Mouse (Mus musculus) layer of hippocampus, postnatal 36 days (tissue): ENCODE measurements around the gene Skap1. TPM values are rescaled to one million over a fixed set of nuclear protein-coding genes. Genes with fewer than 3 reads are reported as not detected.
"Not testable (repeated sequence)": the region's sequence is repeated elsewhere in the genome, so short reads cannot be mapped to it uniquely, and the experiment has no call there.

Source experiments
- DNase-seq, 2 experiments: peaks; one replicate each; pipeline ENCODE4 v3.0.0; 2022
- total RNA-seq, 2 experiments: library from RNA; stranded (reverse); gene quantifications; 2 replicates each; pipeline ENCODE4 v1.2.3; 2021

Gene Skap1
- total RNA-seq, 2 experiments from 2014 or later, result 0.60 to 1.0 TPM

GRCm38 (mm10) chr11:96758402-96758801 lies 294.0 kb downstream of the Skap1 start:
- no peak for DNase-seq

GRCm38 (mm10) chr11:96760042-96760441 lies 295.6 kb downstream of the Skap1 start:
- no peak for DNase-seq

GRCm38 (mm10) chr11:96761984-96762383 lies 297.6 kb downstream of the Skap1 start:
- no peak for DNase-seq

- no peak for DNase-seq
These were observed 298.5 kb downstream of the Skap1 start for GRCm38 (mm10) chr11:96762742-96763470.

- DNase-seq, result no peak
These were observed 300.3 kb downstream of the Skap1 start for GRCm38 (mm10) chr11:96764511-96765350.

GRCm38 (mm10) chr11:96765645-96766044 lies 301.3 kb downstream of the Skap1 start:
- DNase-seq, result no peak

GRCm38 (mm10) chr11:96766555-96766954 lies 302.2 kb downstream of the Skap1 start:
- DNase-seq, result no peak

- DNase-seq, result no peak
These were observed 302.7 kb downstream of the Skap1 start for GRCm38 (mm10) chr11:96767096-96767495.

GRCm38 (mm10) chr11:96768240-96768639 lies 303.8 kb downstream of the Skap1 start:
- DNase-seq, result no peak

- DNase-seq, result no peak
These were observed 307.0 kb downstream of the Skap1 start for GRCm38 (mm10) chr11:96771274-96771975.

- DNase-seq, result no peak
These were observed 308.0 kb downstream of the Skap1 start for GRCm38 (mm10) chr11:96772413-96772812.

- DNase-seq, result no peak
These were observed 310.1 kb downstream of the Skap1 start for GRCm38 (mm10) chr11:96774536-96774935.

GRCm38 (mm10) chr11:96775063-96775462 lies 310.7 kb downstream of the Skap1 start:
- no peak for DNase-seq

- DNase-seq, result no peak
These were observed 311.3 kb downstream of the Skap1 start for GRCm38 (mm10) chr11:96775665-96776064.

- no peak for DNase-seq
These were observed 311.7 kb downstream of the Skap1 start for GRCm38 (mm10) chr11:96776068-96776467.

GRCm38 (mm10) chr11:96776968-96777962 lies 312.9 kb downstream of the Skap1 start, which contains the start of gene Snx11:
TSS of gene Snx11 (minus strand) at chr11:96777559.
- peak; percentile 99 for DNase-seq

- not testable (repeated sequence) for DNase-seq
These were observed 313.8 kb downstream of the Skap1 start for GRCm38 (mm10) chr11:96778061-96778627.

GRCm38 (mm10) chr11:96780306-96780705 lies 315.9 kb downstream of the Skap1 start:
- DNase-seq, result no peak

- DNase-seq, result no peak
These were observed 317.0 kb downstream of the Skap1 start for GRCm38 (mm10) chr11:96781425-96781824.

- DNase-seq, result peak in 1 of 2 experiments; percentile 50
These were observed 320.5 kb downstream of the Skap1 start for GRCm38 (mm10) chr11:96784847-96785246.
